Mouse (Mus musculus) bone marrow, adult 2 months (tissue): ENCODE measurements at regions not wholly inside any gene's neighbourhood (a gene's known extent, or its start where the extent isn't known, plus 50 kb on each side); places are given as distances from the start of the nearest gene placed in this dataset.

Source experiments
- H3K27ac ChIP-seq: fragments of 200-500 bp; 2 replicates; pipeline ENCODE4 v1.5.1; 2012; ENCODE audit warnings: low read depth, mild to moderate bottlenecking, control low read depth, inconsistent platforms, low read length; ENCODE audit not compliant: control insufficient read depth, poor library complexity, insufficient read depth
- H3K4me1 ChIP-seq: fragments of 200-500 bp; 2 replicates; pipeline ENCODE4 v1.6.1; 2011; ENCODE audit warnings: low read length; ENCODE audit not compliant: control insufficient read depth, insufficient read depth
- H3K4me3 ChIP-seq: fragments of 200-500 bp; replicated peaks from 2 replicates; pipeline ENCODE3; 2011; ENCODE audit warnings: mild to moderate bottlenecking, low read depth, low read length, control low read depth; ENCODE audit not compliant: control insufficient read depth
- CTCF ChIP-seq: fragments of 200-500 bp; IDR thresholded peaks from 2 replicates; pipeline ENCODE4 v1.5.1; 2011; ENCODE audit warnings: low read length, control low read depth; ENCODE audit not compliant: control insufficient read depth, insufficient read depth
- POLR2A ChIP-seq: fragments of 200-500 bp; IDR thresholded peaks from 2 replicates; pipeline ENCODE4 v1.6.1; 2011; ENCODE audit warnings: low read depth, mild to moderate bottlenecking, control low read depth, low read length, borderline replicate concordance; ENCODE audit not compliant: control insufficient read depth
- WGBS: fragments of 180-500 bp; shearing (Covaris S2); methylation state at CpG from one replicate; pipeline ENCODE4 v1.1.7; 2018; 5-methylcytosine and 5-hydroxymethylcytosine counted together

GRCm38 (mm10) chr2:74994998-74995397 lies 169.4 kb downstream of the Mtx2 start:
- Histone ChIP-seq H3K4me1 (no peaks in the 10 kb centered on the region), H3K27ac (no peak overlapping the region), H3K4me3 (no peak overlapping the region)
- WGBS: 0% methylated on average over 2 of the region's 2 CpGs
- no peak for TF ChIP-seq POLR2A
- TF ChIP-seq CTCF: no peak

DNA sequence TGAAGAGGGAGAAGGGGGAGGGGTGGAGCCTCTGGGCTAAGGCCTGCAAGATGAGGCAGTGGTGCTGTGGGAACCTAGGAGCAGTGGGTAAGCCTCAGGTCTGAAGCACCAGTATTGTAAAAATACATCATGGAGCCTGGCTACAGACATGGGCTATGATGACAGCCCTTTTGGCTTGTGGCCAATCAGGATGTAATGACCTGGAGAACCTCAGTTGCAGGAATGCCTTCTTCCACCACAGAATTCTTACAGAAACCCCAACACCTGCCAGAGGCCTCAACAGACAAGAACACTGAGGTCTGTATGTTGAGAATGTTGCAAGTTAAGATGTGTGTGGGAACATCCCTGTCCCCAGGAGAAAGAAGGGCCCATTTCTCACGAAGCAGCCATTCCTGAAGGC lies 172.1 kb downstream of the Mtx2 start:
- TF ChIP-seq CTCF: no peak
- no peak for TF ChIP-seq POLR2A
- WGBS: 62% methylated on average over 1 of the region's 1 CpGs
- Histone ChIP-seq H3K4me1 (no peaks in the 10 kb centered on the region), H3K4me3 (no peak overlapping the region), H3K27ac (no peak overlapping the region)

GRCm38 (mm10) chr2:75000368-75000796 lies 174.8 kb downstream of the Mtx2 start:
- Histone ChIP-seq H3K27ac (no peak overlapping the region), H3K4me3 (no peak overlapping the region), H3K4me1 (no peaks in the 10 kb centered on the region)
- TF ChIP-seq CTCF (no peak), POLR2A (no peak)
- WGBS: 82% methylated on average over 10 of the region's 10 CpGs

GRCm38 (mm10) chr2:75002562-75002961 lies 177.0 kb downstream of the Mtx2 start:
- TF ChIP-seq POLR2A: no peak
- TF ChIP-seq CTCF: no peak
- Histone ChIP-seq H3K27ac (no peak overlapping the region), H3K4me3 (no peak overlapping the region), H3K4me1 (no peaks in the 10 kb centered on the region)
- WGBS: 88% methylated on average over 12 of the region's 12 CpGs

- Histone ChIP-seq H3K27ac (no peak overlapping the region), H3K4me1 (no peaks in the 10 kb centered on the region), H3K4me3 (no peak overlapping the region)
- 59% methylated on average over 1 of the region's 1 CpGs for WGBS
- TF ChIP-seq POLR2A: no peak
- no peak for TF ChIP-seq CTCF
Measured at GRCm38 (mm10) chr2:75008116-75008515, 182.5 kb downstream of the Mtx2 start.

DNA sequence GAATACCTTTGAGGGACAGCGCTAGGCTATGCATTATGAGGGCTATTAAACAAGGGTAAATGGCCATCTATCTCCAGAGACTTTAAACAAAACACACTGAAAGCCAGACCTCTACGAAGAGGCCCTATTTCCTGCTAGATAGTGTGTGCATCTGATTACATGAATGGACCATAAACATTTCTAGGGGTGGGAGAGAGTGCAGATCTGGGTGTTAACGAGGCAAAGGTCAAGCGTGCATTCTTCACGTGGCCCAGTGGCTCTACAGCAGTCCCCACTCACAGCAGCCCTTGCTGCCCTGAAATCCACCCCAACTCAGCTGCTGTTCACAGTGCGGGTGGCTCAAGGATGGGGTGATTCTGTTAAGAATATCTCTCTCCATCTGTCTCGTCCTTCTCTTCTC lies 185.0 kb downstream of the Mtx2 start:
- Histone ChIP-seq H3K4me3 (no peak overlapping the region), H3K4me1 (no peaks in the 10 kb centered on the region), H3K27ac (no peak overlapping the region)
- 79% methylated on average over 7 of the region's 7 CpGs for WGBS
- TF ChIP-seq POLR2A (no peak), CTCF (no peak)

DNA sequence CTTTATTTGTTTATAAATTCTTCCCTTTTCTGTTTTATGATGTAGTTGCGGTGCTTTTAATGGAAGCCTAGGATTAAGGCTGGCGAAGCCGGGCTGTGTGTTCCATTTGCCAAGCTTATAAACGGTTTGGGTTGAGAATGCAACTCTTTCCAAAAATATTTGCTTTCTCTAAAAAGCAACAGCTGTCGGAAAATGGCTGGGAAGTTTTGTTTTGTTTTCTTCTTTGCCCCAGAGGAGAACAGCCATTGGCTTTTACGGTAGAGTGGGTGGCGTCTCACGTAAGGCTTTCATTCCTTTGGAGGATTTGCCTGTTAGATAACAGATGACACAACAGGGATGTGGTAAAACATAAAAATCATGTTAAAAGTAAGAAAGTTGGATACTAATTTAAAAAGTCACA lies 186.4 kb downstream of the Mtx2 start:
- Histone ChIP-seq H3K4me1 (no peaks in the 10 kb centered on the region), H3K27ac (no peak overlapping the region), H3K4me3 (no peak overlapping the region)
- WGBS: 83% methylated on average over 8 of the region's 8 CpGs
- TF ChIP-seq CTCF (no peak), POLR2A (no peak)

GRCm38 (mm10) chr2:75014994-75015728 lies 189.6 kb downstream of the Mtx2 start:
- 71% methylated on average over 16 of the region's 16 CpGs for WGBS

More at GRCm38 (mm10) chr2:75014994-75015728, 189.6 kb downstream of the Mtx2 start:
- no peaks in the 10 kb centered on the region for H3K4me1 ChIP-seq
- TF ChIP-seq POLR2A (no peak), CTCF (no peak)
- no peak overlapping the region for H3K4me3 ChIP-seq
- H3K27ac ChIP-seq: no peak overlapping the region
